Mouse (Mus musculus) intestine, postnatal 0 days (tissue): ENCODE measurements around the gene Mvb12b. TPM values are rescaled to one million over a fixed set of nuclear protein-coding genes. Genes with fewer than 3 reads are reported as not detected.
A peak's percentile ranks its signal among the peaks of the same experiment; 100 is the strongest.

Source experiments
- ATAC-seq: fragments of 200-750 bp; cut with Nextera tagmentation; 2 replicates; pipeline ENCODE4 v1.8.0; 2017; ENCODE audit warnings: mild to moderate bottlenecking, moderate TSS enrichment, moderate library complexity
- H3K27ac ChIP-seq: fragments of 300-500 bp; sonication (generic); 2 replicates; pipeline ENCODE4 v1.5.1; 2014; ENCODE audit warnings: mild to moderate bottlenecking, low read depth, low read length, moderate library complexity
- H3K27me3 ChIP-seq: fragments of 300-500 bp; sonication (generic); replicated peaks from 2 replicates; pipeline ENCODE4 v1.6.1; 2014; ENCODE audit warnings: low read length, mixed read lengths; ENCODE audit not compliant: control insufficient read depth, insufficient read depth
- H3K36me3 ChIP-seq: fragments of 300-500 bp; sonication (generic); 2 replicates; pipeline ENCODE4 v1.6.1; 2014; ENCODE audit warnings: mild to moderate bottlenecking, moderate library complexity; ENCODE audit not compliant: control insufficient read depth, insufficient read depth
- H3K4me1 ChIP-seq: fragments of 300-500 bp; sonication (generic); replicated peaks from 2 replicates; pipeline ENCODE4 v1.6.1; 2014; ENCODE audit warnings: antibody characterized with exemption, low read length, mixed read lengths; ENCODE audit not compliant: control insufficient read depth, insufficient read depth
- H3K4me2 ChIP-seq: fragments of 300-500 bp; sonication (generic); replicated peaks from 2 replicates; pipeline ENCODE4 v1.6.1; 2014; ENCODE audit warnings: low read depth, mild to moderate bottlenecking, moderate library complexity
- H3K4me3 ChIP-seq: fragments of 300-500 bp; sonication (generic); 2 replicates; pipeline ENCODE4 v1.5.1; 2014; ENCODE audit warnings: low read depth, low read length
- H3K9ac ChIP-seq: fragments of 300-500 bp; sonication (generic); 2 replicates; pipeline ENCODE4 v1.6.1; 2014; ENCODE audit warnings: mild to moderate bottlenecking, low read depth, low read length
- H3K9me3 ChIP-seq: fragments of 300-500 bp; sonication (generic); 2 replicates; pipeline ENCODE4 v1.6.1; 2016; ENCODE audit warnings: mixed run types; ENCODE audit not compliant: control insufficient read depth
- CTCF ChIP-seq: sonication (generic); IDR thresholded peaks from 2 replicates; pipeline ENCODE4 v1.5.1; 2016; ENCODE audit warnings: low read depth, mild to moderate bottlenecking, control low read depth, antibody characterized with exemption, moderate library complexity
- WGBS: fragments of 180-500 bp; shearing (Covaris S2); extraction: QIAGEN DNeasy Blood & Tissue Kit; methylation state at CpG from one replicate; pipeline ENCODE4 v1.1.7; 2014; 5-methylcytosine and 5-hydroxymethylcytosine counted together
- polyA plus RNA-seq: library from polyadenylated mRNA; unstranded; fragments of >200 nt; fragmentation: Nextera tagmentation; extraction: Ambion mirVana; gene quantifications from 2 replicates; pipeline ENCODE4 v1.2.1, GENCODE M21; 2015

Mvb12b gene
- polyA plus RNA-seq, 1 experiment from 2014 or later: 6.7 TPM

GRCm38 (mm10) chr2:33706403-33706802 is 181.3 kb downstream of the Mvb12b start:
- Histone ChIP-seq H3K4me3 (no peak overlapping the region), H3K4me1 (no peaks in the 10 kb centered on the region), H3K36me3 (no peaks in the 10 kb centered on the region), H3K4me2 (no peak overlapping the region), H3K27ac (no peak overlapping the region), H3K9me3 (no peaks in the 10 kb centered on the region), H3K9ac (no peak overlapping the region), H3K27me3 (peaks cover 22% of the 10 kb centered on the region)
- ATAC-seq: no peak
- WGBS: 68% methylated on average over 9 of the region's 9 CpGs
- TF ChIP-seq CTCF: no peak

- Histone ChIP-seq H3K4me1 (no peaks in the 10 kb centered on the region), H3K36me3 (no peaks in the 10 kb centered on the region), H3K9ac (no peak overlapping the region), H3K9me3 (no peaks in the 10 kb centered on the region), H3K4me2 (no peak overlapping the region), H3K27ac (no peak overlapping the region), H3K4me3 (no peak overlapping the region), H3K27me3 (peaks cover 28% of the 10 kb centered on the region)
- no peak for ATAC-seq
- TF ChIP-seq CTCF: no peak
- WGBS: 43% methylated on average over 16 of the region's 16 CpGs
Observed at GRCm38 (mm10) chr2:33705687-33706320, 181.9 kb downstream of the Mvb12b start.

GRCm38 (mm10) chr2:33703286-33703685 is 184.5 kb downstream of the Mvb12b start:
- Histone ChIP-seq H3K27ac (no peak overlapping the region), H3K4me1 (no peaks in the 10 kb centered on the region), H3K9me3 (no peaks in the 10 kb centered on the region), H3K4me2 (no peak overlapping the region), H3K36me3 (no peaks in the 10 kb centered on the region), H3K9ac (no peak overlapping the region), H3K4me3 (no peak overlapping the region), H3K27me3 (peaks cover 31% of the 10 kb centered on the region)
- TF ChIP-seq CTCF: no peak
- no peak for ATAC-seq
- 74% methylated on average over 5 of the region's 5 CpGs for WGBS

- Histone ChIP-seq H3K36me3 (no peaks in the 10 kb centered on the region), H3K4me3 (no peak overlapping the region), H3K9me3 (no peaks in the 10 kb centered on the region), H3K4me2 (no peak overlapping the region), H3K9ac (no peak overlapping the region), H3K27me3 (peaks cover 31% of the 10 kb centered on the region), H3K4me1 (no peaks in the 10 kb centered on the region), H3K27ac (no peak overlapping the region)
- 68% methylated on average over 5 of the region's 5 CpGs for WGBS
- ATAC-seq: no peak
- no peak for TF ChIP-seq CTCF
Observed at GRCm38 (mm10) chr2:33702705-33703104, 185.0 kb downstream of the Mvb12b start.

DNA sequence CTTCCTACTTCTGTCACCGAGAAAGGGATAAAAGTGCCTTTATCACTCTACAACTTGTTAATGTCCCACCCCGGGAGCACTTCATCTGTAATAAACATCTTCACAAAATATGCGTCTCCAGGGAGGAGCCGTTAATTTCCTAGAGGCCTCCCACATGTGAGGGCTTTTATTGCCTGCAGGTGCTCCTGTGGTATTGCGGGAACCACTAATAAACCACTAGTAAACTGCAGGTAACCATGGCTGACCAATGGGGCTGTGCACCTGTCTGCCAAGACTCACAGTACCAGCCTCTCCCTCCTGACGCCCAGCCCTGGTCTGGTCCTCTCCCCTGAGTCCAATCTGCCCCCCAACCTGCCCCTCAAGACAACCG is 186.3 kb downstream of the Mvb12b start:
- Histone ChIP-seq H3K9ac (no peak overlapping the region), H3K27ac (no peak overlapping the region), H3K4me1 (no peaks in the 10 kb centered on the region), H3K27me3 (peaks cover 26% of the 10 kb centered on the region), H3K4me3 (no peak overlapping the region), H3K9me3 (0 out of 2 replicates have a peak, but pooled peaks cover 7% of the 10 kb centered on the region), H3K36me3 (no peaks in the 10 kb centered on the region), H3K4me2 (peak overlapping the region; percentile 7)
- ATAC-seq: peak; percentile 78
- 12% methylated on average over 7 of the region's 7 CpGs for WGBS
- TF ChIP-seq CTCF: no peak

DNA sequence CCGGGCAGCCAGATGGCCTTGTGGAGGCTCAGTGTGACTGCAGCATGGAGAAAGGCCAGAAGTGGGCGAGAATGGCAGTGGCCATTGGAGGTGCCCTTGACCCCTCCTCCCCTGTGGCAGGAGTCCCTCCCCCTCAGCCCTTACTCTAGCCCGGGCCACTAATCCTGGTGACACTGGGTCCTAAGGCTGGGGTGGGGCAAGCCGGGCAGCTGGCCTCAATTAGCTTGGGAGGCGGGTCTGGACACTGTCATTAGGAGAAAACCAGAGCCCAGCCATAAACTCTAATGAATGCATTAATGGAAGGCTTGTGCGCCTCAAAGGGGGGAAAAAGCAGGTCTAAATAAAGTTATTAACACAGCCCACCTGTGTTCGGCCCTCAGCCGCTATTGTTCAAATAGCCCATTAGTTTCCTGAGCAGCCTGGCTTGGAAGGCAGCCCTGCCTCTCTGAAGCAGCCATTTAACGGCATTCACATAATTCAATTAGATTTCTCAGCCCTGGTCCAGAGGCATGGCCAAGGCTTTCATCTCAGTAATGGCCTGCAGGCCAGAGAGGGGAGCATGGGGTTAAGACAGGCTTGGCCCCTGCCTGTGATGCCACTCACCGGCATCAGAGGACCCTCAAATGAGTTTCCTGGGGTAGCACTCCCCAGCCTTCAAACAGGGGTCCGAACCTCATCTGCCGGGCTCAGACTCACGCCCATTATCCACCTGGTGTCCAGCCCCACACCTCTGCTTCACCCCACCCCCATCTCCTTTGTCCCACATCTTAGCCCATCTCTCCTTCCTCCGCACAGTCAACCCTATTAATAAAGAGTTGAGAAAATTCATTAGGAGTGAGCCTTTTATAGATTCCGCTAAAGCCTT is 186.9 kb downstream of the Mvb12b start:
- ATAC-seq: no peak
- 40% methylated on average over 15 of the region's 15 CpGs for WGBS

More for the DNA sequence above, 186.9 kb downstream of the Mvb12b start:
- H3K27ac ChIP-seq: no peak overlapping the region
- H3K4me2 ChIP-seq: no peak overlapping the region
- H3K9ac ChIP-seq: no peak overlapping the region
- peaks cover 24% of the 10 kb centered on the region for H3K27me3 ChIP-seq
- no peaks in the 10 kb centered on the region for H3K4me1 ChIP-seq
- H3K9me3 ChIP-seq: 0 out of 2 replicates have a peak, but pooled peaks cover 7% of the 10 kb centered on the region
- H3K36me3 ChIP-seq: no peaks in the 10 kb centered on the region
- no peak for TF ChIP-seq CTCF
- H3K4me3 ChIP-seq: no peak overlapping the region
